Mouse (Mus musculus): ENCODE measurements around the gene Fxyd7.

Gene Fxyd7

GRCm38 (mm10) chr7:31050921-31051320, 346 bp downstream of the Fxyd7 start:
- peak; percentile 21 for ATAC-seq (ENCODE audit: low TSS enrichment)

- ATAC-seq (ENCODE audit: low TSS enrichment): no peak
Observed at GRCm38 (mm10) chr7:31050487-31050886, 780 bp downstream of the Fxyd7 start.

GRCm38 (mm10) chr7:31049846-31050281, 1.4 kb downstream of the Fxyd7 start:
- 0 out of 2 replicates have a peak, but pooled peaks have one; percentile 14 for ATAC-seq (ENCODE audit: low TSS enrichment)

GRCm38 (mm10) chr7:31049135-31049845, 2.0 kb downstream of the Fxyd7 start:
- no peak for ATAC-seq (ENCODE audit: low TSS enrichment)

DNA sequence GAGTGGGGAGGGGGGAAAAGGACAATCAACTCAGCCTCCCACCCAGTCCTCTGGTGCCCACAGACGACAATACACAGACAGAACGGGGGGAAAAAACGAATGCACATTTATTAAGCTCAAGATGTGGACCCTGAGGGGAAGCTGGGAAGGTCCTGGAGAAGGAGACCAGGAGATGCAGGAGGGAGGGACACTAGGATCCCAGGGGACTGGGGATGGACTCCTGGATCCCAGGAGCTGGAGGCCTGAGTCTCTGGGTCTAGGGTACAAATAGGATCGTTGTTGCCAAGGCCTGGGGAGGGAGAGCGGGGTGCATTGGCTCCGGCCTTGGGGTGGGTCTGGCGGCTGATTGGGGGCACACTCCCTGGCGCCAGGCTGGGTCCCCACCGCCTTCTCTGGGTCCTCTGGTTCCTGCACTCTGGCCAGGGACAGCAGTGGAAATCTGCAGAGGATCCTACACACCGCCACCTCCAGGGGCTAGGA, 8.8 kb downstream of the Fxyd7 start, which contains the start of gene Fxyd5:
Gene Fxyd5, minus strand, starts transcription at position 51 of the 480 bp plus-strand sequence.
- ATAC-seq (ENCODE audit: low TSS enrichment): no peak

DNA sequence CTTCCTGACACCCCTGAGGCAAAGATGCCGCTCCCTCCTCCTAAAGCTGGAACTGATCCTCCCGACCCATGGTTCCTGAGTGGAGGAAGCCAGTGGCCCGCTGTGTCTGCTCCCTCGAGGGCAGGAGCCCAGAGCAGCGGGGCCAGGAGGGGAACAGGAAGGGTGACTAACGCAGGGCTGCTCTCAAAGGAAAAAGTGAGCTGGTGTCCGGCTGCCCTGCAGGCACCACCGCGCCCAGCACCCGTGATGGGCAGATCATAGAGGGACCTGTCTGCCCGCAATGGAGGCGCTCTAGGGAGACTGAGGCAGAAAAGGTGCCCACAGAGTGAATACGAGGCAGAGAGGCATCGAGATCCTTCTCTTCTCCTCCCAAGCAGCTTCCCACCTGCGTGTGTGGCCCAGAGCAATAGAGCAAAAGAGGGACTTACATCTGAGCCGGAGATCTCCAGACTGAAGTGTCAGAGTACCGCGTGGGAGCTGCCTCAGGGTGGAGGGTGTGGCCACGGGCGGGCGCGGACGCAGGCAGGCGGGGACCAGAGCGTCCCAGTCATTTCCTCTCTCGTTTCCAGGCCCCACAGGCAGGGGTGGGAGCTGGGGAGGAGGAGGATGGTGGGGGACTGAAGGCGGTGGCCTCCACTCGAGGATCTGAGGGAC, 9.5 kb downstream of the Fxyd7 start:
- peak; percentile 59; the same call in 1 of the 2 replicates for ATAC-seq (ENCODE audit: low TSS enrichment)

DNA sequence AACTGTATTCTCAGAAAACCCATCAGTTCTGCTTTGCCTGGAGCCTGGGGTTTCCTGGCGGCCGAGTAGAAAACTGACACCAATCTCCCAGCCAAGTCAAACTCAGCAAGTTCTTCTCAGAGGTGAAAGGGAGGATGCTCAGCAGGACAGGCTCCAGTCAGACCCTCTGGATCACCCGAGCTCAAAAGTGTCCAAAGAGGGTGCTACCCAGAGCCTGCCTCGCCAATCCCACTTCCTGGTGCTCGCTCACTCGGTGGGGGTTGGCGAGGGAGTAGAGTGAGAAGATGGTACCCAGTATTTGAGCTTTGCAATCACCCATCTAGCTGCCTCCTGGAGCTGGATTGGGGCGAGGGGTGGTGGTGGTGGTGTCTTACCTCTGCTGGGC, 10.3 kb downstream of the Fxyd7 start:
- ATAC-seq (ENCODE audit: low TSS enrichment): no peak

DNA sequence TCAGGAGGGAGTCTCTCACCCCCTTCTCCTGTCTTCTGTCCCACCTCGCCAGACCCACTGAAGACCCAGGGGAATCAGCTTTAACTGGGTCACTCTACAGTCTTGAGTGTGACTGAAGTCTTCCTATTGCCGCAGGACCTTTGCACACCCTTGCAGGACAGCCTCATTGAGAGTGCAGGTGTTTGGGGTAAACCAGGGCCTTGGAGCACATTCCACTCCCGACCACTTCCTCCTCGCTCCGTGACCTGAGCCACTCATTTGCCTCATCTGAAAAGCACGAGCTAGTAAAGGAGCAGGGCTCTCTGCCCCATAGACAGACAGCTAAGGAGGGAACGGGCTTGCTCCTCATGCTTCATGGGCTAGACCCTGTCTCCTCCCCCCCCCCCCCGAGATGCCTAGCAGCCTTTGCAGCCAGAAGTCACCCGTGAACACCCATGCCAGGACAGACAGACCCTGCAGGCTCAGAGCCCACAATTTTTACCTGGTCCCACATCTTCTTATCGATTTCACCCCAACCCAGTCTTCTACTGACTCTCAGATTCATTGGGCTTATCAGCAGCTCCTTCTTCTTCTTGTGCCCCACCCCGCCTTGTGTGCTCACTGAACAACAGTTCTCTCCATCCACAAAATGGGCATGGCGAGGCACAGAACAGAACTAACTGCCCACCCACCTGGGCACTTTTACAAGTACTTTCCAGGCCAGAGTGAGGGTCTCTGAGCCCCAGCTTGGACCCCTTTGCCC, 10.8 kb downstream of the Fxyd7 start:
- no peak for ATAC-seq (ENCODE audit: low TSS enrichment)

- ATAC-seq (ENCODE audit: low TSS enrichment): no peak
Observed at GRCm38 (mm10) chr7:31039011-31039410, 12.3 kb downstream of the Fxyd7 start.

DNA sequence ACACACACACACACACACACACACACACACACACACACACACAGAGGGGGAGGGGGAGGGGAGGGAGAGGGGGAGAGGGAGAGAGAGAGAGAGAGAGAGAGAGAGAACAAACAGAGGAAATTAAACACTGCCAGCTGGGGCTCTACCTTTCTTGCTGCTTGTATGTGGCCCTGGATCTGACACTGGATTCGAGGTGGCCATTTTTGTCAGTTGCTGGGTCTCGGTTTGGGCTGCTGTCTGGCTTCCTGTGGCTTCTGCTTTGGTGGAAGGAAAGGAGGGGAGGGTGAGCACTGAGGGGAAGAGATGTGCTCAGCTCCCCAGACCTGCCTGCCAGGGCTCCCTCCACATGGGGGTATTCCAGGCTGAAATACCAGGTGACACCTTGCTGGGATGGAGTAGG, 13.6 kb downstream of the Fxyd7 start:
- ATAC-seq (ENCODE audit: low TSS enrichment): no peak

GRCm38 (mm10) chr7:31036917-31037316, 14.3 kb downstream of the Fxyd7 start:
- ATAC-seq (ENCODE audit: low TSS enrichment): no peak

DNA sequence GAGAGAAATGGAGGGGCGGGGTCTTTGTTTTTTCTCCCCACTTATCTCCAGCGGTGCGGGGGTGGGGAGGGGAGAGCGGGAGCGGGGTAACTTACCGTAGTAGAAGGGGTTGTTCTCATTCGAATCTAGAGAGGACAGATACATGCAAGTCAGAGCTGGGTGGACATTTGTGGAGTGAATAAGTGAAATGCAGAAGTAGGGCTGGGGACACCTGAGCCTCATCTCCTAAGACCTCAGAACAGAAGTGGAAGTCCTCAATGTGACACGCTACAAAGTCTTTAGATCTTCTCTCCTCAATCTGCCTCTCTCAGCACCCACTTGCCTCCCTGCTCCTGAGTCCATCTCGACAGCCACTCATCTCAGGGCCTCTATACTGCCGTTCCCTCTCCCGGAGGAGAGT, 16.0 kb downstream of the Fxyd7 start:
- no peak for ATAC-seq (ENCODE audit: low TSS enrichment)

DNA sequence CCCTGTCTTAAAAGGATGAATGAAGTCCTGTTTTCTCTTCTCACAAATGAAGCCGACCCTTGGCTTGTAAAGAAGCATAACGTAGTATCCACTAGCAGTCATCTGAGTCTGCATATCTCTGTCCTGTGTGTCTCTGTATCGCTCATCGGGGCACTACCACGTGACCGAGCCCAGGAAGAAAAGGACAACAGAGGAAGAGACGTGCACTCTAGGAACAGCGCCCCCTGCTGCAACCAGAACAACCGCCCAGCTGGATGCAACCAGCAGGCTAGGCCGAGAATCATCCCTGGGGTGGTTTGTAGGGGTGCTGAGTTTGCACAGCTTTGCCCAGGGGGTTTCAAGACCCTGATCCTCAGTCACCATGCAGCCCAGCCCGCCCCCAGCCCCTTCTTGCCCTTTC, 16.5 kb downstream of the Fxyd7 start:
- no peak for ATAC-seq (ENCODE audit: low TSS enrichment)

DNA sequence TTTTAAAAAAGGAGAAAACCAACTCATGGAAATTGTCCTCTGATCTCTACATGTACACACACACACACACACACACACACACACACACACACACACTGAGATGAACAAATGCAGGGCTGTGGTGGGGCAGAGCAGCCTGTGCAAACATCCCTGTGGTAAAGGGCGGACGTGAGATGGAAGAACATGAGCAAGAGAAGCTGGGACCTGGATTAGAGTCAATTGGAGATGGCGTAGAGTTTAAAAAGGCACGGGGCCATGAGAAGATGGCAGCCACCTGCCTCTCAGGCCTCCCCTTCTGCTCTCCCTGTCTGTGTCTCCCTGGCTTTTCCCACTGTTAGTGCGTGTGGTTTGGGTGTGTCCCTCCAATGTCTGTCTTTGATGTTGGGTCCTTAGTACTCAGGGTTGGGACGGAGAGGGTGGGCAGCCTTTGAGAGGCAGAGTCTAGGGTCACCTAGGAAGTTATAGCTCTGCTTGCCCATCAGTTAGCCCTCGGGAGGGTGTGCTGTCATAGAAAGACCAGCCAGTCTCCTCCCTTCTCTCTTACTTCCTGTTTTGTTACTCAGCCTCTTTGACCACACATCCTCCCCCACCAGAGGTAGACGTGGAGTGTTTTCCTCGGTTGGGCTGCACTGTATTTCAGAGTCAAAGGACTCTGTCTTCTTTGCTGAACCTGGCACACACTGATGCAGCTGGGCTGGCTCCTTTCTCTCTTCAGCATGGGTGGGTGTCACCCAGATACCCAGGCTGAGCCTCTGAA, 17.7 kb downstream of the Fxyd7 start:
- ATAC-seq (ENCODE audit: low TSS enrichment): no peak; the same call in 1 of the 2 replicates

DNA sequence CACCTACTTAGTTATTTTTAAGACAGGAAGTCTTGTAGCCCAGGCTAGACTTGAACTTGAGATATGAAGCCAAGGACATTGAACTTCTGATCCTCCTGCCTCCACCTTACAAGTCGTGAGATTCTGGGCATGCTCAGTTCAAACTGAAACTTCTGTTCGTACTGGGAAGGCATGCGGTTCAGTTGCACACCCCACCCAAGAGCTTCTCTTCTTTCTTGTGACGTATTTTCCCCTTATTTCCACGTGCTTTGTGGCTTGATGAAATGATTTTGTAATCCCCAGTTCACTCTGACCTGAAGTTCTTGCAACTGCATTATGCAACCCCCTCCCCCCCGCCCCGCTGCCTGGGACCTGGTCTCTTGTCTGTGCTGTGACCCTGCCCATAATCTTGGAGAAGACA, 19.5 kb downstream of the Fxyd7 start:
- ATAC-seq (ENCODE audit: low TSS enrichment): no peak

DNA sequence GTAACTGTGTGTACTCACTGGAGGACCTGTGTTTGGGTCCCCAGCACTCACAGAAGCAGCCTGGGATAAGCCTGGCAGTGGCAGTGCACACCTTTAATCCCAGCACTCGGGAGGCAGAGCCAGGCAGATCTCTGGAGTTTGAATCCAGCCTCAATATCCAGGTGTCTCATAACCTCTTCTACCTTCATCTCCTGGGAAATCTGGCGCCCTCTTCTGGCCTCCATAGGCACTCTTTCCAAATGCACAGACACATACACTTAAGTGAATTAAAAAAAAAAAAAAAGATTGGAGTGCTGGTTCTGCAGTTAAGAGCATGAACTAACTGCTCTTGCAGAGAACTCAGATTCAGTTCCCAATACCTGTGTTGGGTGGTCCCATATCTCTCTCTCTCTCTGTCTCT, 20.6 kb downstream of the Fxyd7 start:
- ATAC-seq (ENCODE audit: low TSS enrichment): no peak

- no peak for ATAC-seq (ENCODE audit: low TSS enrichment)
Observed at GRCm38 (mm10) chr7:31028609-31029008, 22.7 kb downstream of the Fxyd7 start.

GRCm38 (mm10) chr7:31017104-31017901, 34.0 kb downstream of the Fxyd7 start:
- peak; percentile 98 for ATAC-seq (ENCODE audit: low TSS enrichment)

- ATAC-seq (ENCODE audit: low TSS enrichment): no peak
Observed at GRCm38 (mm10) chr7:31012971-31013370, 38.3 kb downstream of the Fxyd7 start.

DNA sequence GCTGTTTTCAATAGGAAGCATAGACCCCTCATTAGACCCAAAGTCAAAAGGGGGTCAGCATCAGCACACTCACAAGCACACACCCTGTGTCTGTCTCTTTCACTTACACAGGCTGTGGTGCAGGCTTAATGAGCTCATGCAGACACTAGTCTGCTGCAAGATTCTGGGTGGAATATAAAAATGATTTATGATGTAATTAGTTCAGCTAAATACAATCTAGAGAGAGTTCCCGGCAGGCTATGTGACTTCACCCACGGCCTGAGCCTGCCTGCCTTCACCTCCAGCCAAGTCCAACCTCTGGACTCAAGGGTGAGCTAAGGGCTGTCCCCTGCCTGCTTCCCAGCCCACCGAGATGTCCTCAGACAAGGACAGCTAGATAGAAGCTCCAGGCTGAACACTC, 42.4 kb downstream of the Fxyd7 start:
- ATAC-seq (ENCODE audit: low TSS enrichment): no peak

GRCm38 (mm10) chr7:31008175-31008574, 43.1 kb downstream of the Fxyd7 start:
- no peak for ATAC-seq (ENCODE audit: low TSS enrichment)

All from frontal cortex, adult (tissue).